Mouse (Mus musculus): ENCODE results near the gene Unc93a. TPM values are rescaled to one million over a fixed set of nuclear protein-coding genes. Genes with fewer than 3 reads are reported as not detected.
"Not testable (repeated sequence)": the region's sequence is repeated elsewhere in the genome, so short reads cannot be mapped to it uniquely, and the experiment has no call there.

Unc93a gene
- total RNA-seq, 2 experiments from 2014 or later, result not detected

- intact Hi-C loops (cut with DNase I); DNase-seq (ENCODE audit: low spot score in 2 of 2): not testable (repeated sequence)
Observed at GRCm38 (mm10) chr17:13092100-13092764, 39.4 kb downstream of the Unc93a start.

- DNase-seq (ENCODE audit: low spot score in 2 of 2); intact Hi-C loops (cut with DNase I): not testable (repeated sequence)
Observed at GRCm38 (mm10) chr17:13091510-13091909, 40.1 kb downstream of the Unc93a start.

GRCm38 (mm10) chr17:13069227-13069626 is 62.4 kb downstream of the Unc93a start:
- intact Hi-C loops (cut with DNase I); DNase-seq (ENCODE audit: low spot score in 2 of 2): not testable (repeated sequence)

- DNase-seq (ENCODE audit: low spot score in 2 of 2); intact Hi-C loops (cut with DNase I): not testable (repeated sequence)
Observed at GRCm38 (mm10) chr17:13067864-13068385, 63.7 kb downstream of the Unc93a start.

- intact Hi-C loops (cut with DNase I), result not testable (repeated sequence)
Observed at GRCm38 (mm10) chr17:13062882-13063281, 68.7 kb downstream of the Unc93a start.

GRCm38 (mm10) chr17:13060804-13061203 is 70.8 kb downstream of the Unc93a start, which contains the start of gene Tcp10b:
TSS of gene Tcp10b (plus strand) at chr17:13061104.
- DNase-seq (ENCODE audit: low spot score in 2 of 2); intact Hi-C loops (cut with DNase I): not testable (repeated sequence)

More at GRCm38 (mm10) chr17:13062882-13063281, 68.7 kb downstream of the Unc93a start:
- DNase-seq (ENCODE audit: low spot score in 2 of 2), result not testable (repeated sequence)

Other genes with a start within 250 kb of the Unc93a start
- gene Pnldc1, start 221.6 kb downstream of the Unc93a start, total RNA-seq (2021), result 1 to 10 TPM; 1.8 to 5.8 TPM
- 100 to 1,000 TPM; 204 to 211 TPM for gene Tcp1, start 216.1 kb downstream of the Unc93a start, total RNA-seq (2021)
- 10 to 100 TPM; 55.1 to 58.4 TPM for gene Mrpl18, start 215.5 kb downstream of the Unc93a start, total RNA-seq (2021)
- 1 to 10 TPM; 2.1 to 2.9 TPM for gene Acat3, start 191.2 kb downstream of the Unc93a start, total RNA-seq (2021)
- 10 to 100 TPM; 79.6 to 80.6 TPM for gene Acat2, start 171.1 kb downstream of the Unc93a start, total RNA-seq (2021)
- gene Wtap, start 137.6 kb downstream of the Unc93a start, total RNA-seq (2021), result 10 to 100 TPM; 52.5 to 55.5 TPM
- gene Sod2, start 125.0 kb downstream of the Unc93a start, total RNA-seq (2021), result 100 to 1,000 TPM; 268 to 271 TPM
- under 1 TPM in 1 of 2 experiments, not detected in 1; 0.55 TPM for gene Gpr31b, start 79.5 kb downstream of the Unc93a start, total RNA-seq (2021)
- under 1 TPM in 1 of 2 experiments, not detected in 1; 0.23 TPM for gene Tcp10b, start 70.7 kb downstream of the Unc93a start, total RNA-seq (2021)
- not detected for gene Smok2a, start 89.4 kb upstream of the Unc93a start, total RNA-seq (2021)
- gene Smok2b, start 98.4 kb upstream of the Unc93a start, total RNA-seq (2021), result not detected
- not detected for gene Tcp10c, start 222.8 kb upstream of the Unc93a start, total RNA-seq (2021)